Mouse (Mus musculus) CD4-positive naive resting alpha-beta T cell, adult 76 days (primary cell): ENCODE data around the gene Ift20. TPM values are rescaled to one million over a fixed set of nuclear protein-coding genes. Genes with fewer than 3 reads are reported as not detected.

Experiments
- total RNA-seq: library from RNA; stranded (reverse); gene quantifications from one replicate; pipeline ENCODE4 v1.2.4, GENCODE M21; 2023

The Ift20 gene
- total RNA-seq, result 34.2 TPM

DNA sequence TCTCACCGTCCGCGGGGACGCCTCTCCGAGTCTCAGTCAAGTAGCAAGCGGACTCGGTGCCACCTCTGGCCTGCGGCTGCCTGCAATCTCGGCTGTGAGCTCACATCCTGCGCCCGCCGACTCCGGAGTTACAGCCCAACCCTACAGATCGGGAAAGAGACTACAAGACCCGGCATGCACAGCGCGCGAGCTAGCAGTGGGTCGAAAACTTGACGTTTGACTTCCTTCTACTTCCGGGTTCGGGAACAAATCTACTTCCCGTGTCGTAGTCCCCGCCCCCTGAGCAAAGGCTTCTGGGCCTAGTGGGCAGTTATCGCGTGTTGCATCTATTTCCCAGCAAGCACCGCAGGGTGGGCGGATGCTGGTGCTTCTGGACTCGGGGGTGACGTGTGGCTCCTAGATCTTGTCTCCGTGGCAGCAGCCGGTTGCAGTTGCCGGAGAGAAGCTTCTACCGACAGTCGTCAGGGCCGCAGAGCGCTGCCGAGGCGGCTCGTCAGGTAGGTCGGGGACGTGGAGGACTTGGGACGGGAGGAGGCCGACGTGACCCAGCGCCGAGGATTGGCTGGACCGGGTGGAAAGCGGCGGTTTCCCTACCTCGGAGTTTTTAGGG is at the start of gene Ift20, which contains the start of gene Tnfaip1:
Gene Ift20, plus strand, starts transcription at position 282 of the 610 bp plus-strand sequence.
Gene Tnfaip1, minus strand, starts transcription at position 253 of the 610 bp plus-strand sequence.

GRCm38 (mm10) chr11:78497544-78498522 is 38.3 kb upstream of the Ift20 start, which contains the start of gene Sarm1:
TSS of gene Sarm1 (minus strand) at chr11:78497754.

DNA sequence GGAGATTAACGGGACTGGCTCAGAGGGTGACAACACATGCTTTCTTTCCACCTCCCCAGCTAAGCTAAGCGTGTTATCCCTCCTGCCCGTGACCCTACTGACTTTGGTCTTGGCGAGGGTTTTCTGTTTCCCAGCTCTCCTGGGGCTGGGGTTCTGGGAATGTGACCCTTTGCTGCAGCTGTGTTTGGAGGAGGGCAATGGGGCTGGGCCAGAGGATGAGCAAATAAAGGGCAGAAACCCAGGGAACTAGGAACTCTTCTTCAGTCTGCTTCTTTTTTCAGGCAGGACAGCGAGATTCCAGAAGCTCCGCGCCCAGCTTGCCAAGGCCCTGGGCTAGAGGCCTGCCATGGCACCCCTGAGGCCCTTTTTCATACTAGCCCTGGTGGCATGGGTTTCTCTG is 37.2 kb upstream of the Ift20 start, which contains the start of gene Vtn:
Gene Vtn, plus strand, starts transcription at position 88 of the 400 bp plus-strand sequence.

GRCm38 (mm10) chr11:78502909-78503650 is 33.1 kb upstream of the Ift20 start, which contains the start of gene Sebox:
TSS of gene Sebox (plus strand) at chr11:78503447.

GRCm38 (mm10) chr11:78512025-78512957 is 23.9 kb upstream of the Ift20 start, which contains the start of the genes Tmem199 and Poldip2:
TSS of gene Tmem199 (minus strand) at chr11:78512172.
TSS of gene Poldip2 (plus strand) at chr11:78512193.

GRCm38 (mm10) chr11:78550168-78551058 is 14.3 kb downstream of the Ift20 start, which contains the start of gene Tmem97:
TSS of gene Tmem97 (minus strand) at chr11:78550777.

Other genes with a start within 250 kb of the Ift20 start
- 0.35 TPM for gene BC030499, start 245.5 kb upstream of the Ift20 start, total RNA-seq
- gene Spag5, start 234.8 kb upstream of the Ift20 start, total RNA-seq, result 3.8 TPM
- 12.0 TPM for gene Aldoc, start 213.4 kb upstream of the Ift20 start, total RNA-seq
- gene Pigs, start 207.9 kb upstream of the Ift20 start, total RNA-seq, result 38.7 TPM
- 13.8 TPM for gene Unc119, start 192.9 kb upstream of the Ift20 start, total RNA-seq
- not detected for gene Foxn1, start 149.8 kb upstream of the Ift20 start, total RNA-seq
- not detected for gene Slc13a2, start 114.1 kb upstream of the Ift20 start, total RNA-seq
- gene Slc46a1, start 70.7 kb upstream of the Ift20 start, total RNA-seq, result 1.6 TPM
- 1.6 TPM for gene Sarm1, start 38.6 kb upstream of the Ift20 start, total RNA-seq
- not detected for gene Vtn, start 37.3 kb upstream of the Ift20 start, total RNA-seq
- gene Sebox, start 32.9 kb upstream of the Ift20 start, total RNA-seq, result not detected
- gene Tmem199, start 24.2 kb upstream of the Ift20 start, total RNA-seq, result 16.6 TPM
- 31.5 TPM for gene Poldip2, start 24.2 kb upstream of the Ift20 start, total RNA-seq
- 14.0 TPM for gene Tnfaip1, start within 50 bp of the Ift20 start, total RNA-seq
- 7.1 TPM for gene Tmem97, start 14.4 kb downstream of the Ift20 start, total RNA-seq
- gene Nlk, start 161.0 kb downstream of the Ift20 start, total RNA-seq, result 70.7 TPM
- 19.5 TPM for gene Ccnq, start 215.4 kb downstream of the Ift20 start, total RNA-seq